Mouse (Mus musculus): ENCODE results near the gene Dnajc1. TPM values are rescaled to one million over a fixed set of nuclear protein-coding genes. Genes with fewer than 3 reads are reported as not detected.

Dnajc1 gene
- total and polyA plus RNA-seq, 2 experiments from 2014 or later, result 15.2 to 20.2 TPM

- H3K4me1 ChIP-seq (ENCODE audit: control insufficient read depth, insufficient read depth), result no peaks in the 10 kb centered on the region
- ATAC-seq (ENCODE audit: insufficient read depth, low read depth) (no peak), DNase-seq (ENCODE audit: low spot score) (no peak)
- H3K36me3 ChIP-seq (replicated peaks; ENCODE audit: control insufficient read depth, insufficient read depth, low read length), result peaks cover 15% of the 10 kb centered on the region
- H3K9ac ChIP-seq (replicated peaks; ENCODE audit: low read depth, low read length), result no peak overlapping the region
- WGBS, result 96% methylated on average over 6 of the region's 6 CpGs
- H3K27me3 ChIP-seq (ENCODE audit: control insufficient read depth, insufficient read depth, low read length), result no peaks in the 10 kb centered on the region
- H3K27ac ChIP-seq (ENCODE audit: low read depth), result no peak overlapping the region
- no peaks in the 10 kb centered on the region for H3K9me3 ChIP-seq (replicated peaks; ENCODE audit: control insufficient read depth, low read length)
- H3K4me3 ChIP-seq (ENCODE audit: low read depth, low read length), result no peak overlapping the region
- no peak overlapping the region for H3K4me2 ChIP-seq (ENCODE audit: low read depth, low read length)
- TF ChIP-seq CTCF (IDR thresholded peaks at IDR 0.05; ENCODE audit: low read depth), result no peak
- TF ChIP-seq EP300 (IDR thresholded peaks at IDR 0.05; ENCODE audit: low read depth), result no peak
Measured at GRCm38 (mm10) chr2:18285175-18285574, 107.5 kb downstream of the Dnajc1 start.

- no peak for ATAC-seq (ENCODE audit: insufficient read depth, low read depth)
- Histone ChIP-seq H3K4me3 (ENCODE audit: low read depth, low read length) (no peak overlapping the region), H3K27ac (ENCODE audit: low read depth) (no peak overlapping the region), H3K27me3 (ENCODE audit: control insufficient read depth, insufficient read depth, low read length) (no peaks in the 10 kb centered on the region), H3K9ac (replicated peaks; ENCODE audit: low read depth, low read length) (no peak overlapping the region), H3K4me2 (ENCODE audit: low read depth, low read length) (no peak overlapping the region), H3K36me3 (replicated peaks; ENCODE audit: control insufficient read depth, insufficient read depth, low read length) (0 out of 2 replicates have a peak, but pooled peaks cover 8% of the 10 kb centered on the region), H3K4me1 (ENCODE audit: control insufficient read depth, insufficient read depth) (no peaks in the 10 kb centered on the region), H3K9me3 (replicated peaks; ENCODE audit: control insufficient read depth, low read length) (no peaks in the 10 kb centered on the region)
- DNase-seq (ENCODE audit: low spot score), result no peak
- 100% methylated on average over 1 of the region's 1 CpGs for WGBS
- no peak for TF ChIP-seq EP300 (IDR thresholded peaks at IDR 0.05; ENCODE audit: low read depth)
- no peak for TF ChIP-seq CTCF (IDR thresholded peaks at IDR 0.05; ENCODE audit: low read depth)
Measured at GRCm38 (mm10) chr2:18265736-18266135, 126.9 kb downstream of the Dnajc1 start.

DNA sequence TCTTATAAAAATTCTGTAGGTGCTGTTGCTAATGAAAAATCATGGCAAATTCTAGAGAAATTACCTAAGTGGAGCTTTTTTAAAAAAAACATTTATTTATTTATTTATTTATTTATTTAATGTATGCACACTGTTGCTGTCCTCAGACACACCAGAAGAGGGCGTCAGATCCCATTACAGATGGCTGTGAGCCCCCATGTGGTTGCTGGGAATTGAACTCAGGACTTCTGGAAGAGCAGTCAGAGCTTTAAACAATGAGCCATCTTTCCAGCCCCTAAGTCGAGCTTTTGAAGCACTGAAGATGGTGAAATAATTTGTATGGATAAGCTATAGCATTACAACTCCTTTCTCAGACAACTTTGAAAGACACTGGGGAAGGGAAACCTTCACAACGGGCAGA is 128.1 kb downstream of the Dnajc1 start:
- TF ChIP-seq CTCF (IDR thresholded peaks at IDR 0.05; ENCODE audit: low read depth) (no peak), EP300 (IDR thresholded peaks at IDR 0.05; ENCODE audit: low read depth) (no peak)
- H3K27ac ChIP-seq (ENCODE audit: low read depth), result no peak overlapping the region
- no peaks in the 10 kb centered on the region for H3K4me1 ChIP-seq (ENCODE audit: control insufficient read depth, insufficient read depth)
- 0 out of 2 replicates have a peak, but pooled peaks cover 8% of the 10 kb centered on the region for H3K36me3 ChIP-seq (replicated peaks; ENCODE audit: control insufficient read depth, insufficient read depth, low read length)
- no peak for DNase-seq (ENCODE audit: low spot score)
- no peak overlapping the region for H3K4me3 ChIP-seq (ENCODE audit: low read depth, low read length)
- 82% methylated on average over 3 of the region's 3 CpGs for WGBS
- no peaks in the 10 kb centered on the region for H3K27me3 ChIP-seq (ENCODE audit: control insufficient read depth, insufficient read depth, low read length)
- H3K4me2 ChIP-seq (ENCODE audit: low read depth, low read length), result no peak overlapping the region
- H3K9me3 ChIP-seq (replicated peaks; ENCODE audit: control insufficient read depth, low read length), result no peaks in the 10 kb centered on the region
- ATAC-seq (ENCODE audit: insufficient read depth, low read depth), result no peak
- no peak overlapping the region for H3K9ac ChIP-seq (replicated peaks; ENCODE audit: low read depth, low read length)

DNA sequence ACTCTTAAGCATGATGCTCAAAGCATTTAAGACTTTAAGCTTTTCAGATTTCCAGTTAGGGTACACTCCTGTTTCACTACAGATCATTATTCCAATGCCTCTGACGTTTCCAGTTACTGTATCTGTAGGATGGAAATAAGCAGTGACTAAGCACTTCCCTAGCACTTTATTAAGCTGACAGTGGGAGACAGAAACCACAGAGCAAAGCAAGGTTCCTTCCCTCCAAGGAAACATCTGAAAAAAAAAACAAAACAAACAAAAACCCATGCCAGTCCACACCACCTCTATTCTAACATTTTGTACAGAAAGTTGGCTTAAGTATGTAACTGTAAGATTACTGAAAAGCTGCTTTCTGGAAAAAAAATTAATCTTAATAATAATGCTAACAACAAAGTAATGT is 130.3 kb downstream of the Dnajc1 start:
- WGBS, result 14% methylated on average over 1 of the region's 1 CpGs

DNA sequence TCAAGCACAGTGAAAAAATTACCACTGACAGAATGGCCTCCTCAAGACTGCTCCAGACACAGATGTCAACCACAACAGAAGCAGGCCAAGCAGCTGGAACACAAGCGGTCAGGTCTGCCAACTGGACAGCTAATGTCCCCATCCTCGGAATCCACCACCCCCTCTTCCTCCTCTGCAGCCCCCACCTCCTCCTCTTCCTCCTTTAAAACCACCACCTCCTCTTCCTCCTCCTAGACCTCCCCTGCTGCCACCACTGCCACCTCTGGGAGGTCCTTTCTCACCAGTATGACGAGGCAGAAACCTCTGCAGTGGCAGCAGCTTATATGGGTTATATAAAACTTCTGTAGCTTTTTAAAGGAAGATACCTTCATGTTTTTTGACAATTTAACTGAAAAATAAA is 143.4 kb downstream of the Dnajc1 start:
- Histone ChIP-seq H3K4me2 (ENCODE audit: low read depth, low read length) (no peak overlapping the region), H3K9ac (replicated peaks; ENCODE audit: low read depth, low read length) (no peak overlapping the region), H3K4me3 (ENCODE audit: low read depth, low read length) (no peak overlapping the region), H3K27me3 (ENCODE audit: control insufficient read depth, insufficient read depth, low read length) (no peaks in the 10 kb centered on the region), H3K9me3 (replicated peaks; ENCODE audit: control insufficient read depth, low read length) (no peaks in the 10 kb centered on the region), H3K27ac (ENCODE audit: low read depth) (no peak overlapping the region), H3K4me1 (ENCODE audit: control insufficient read depth, insufficient read depth) (no peaks in the 10 kb centered on the region), H3K36me3 (replicated peaks; ENCODE audit: control insufficient read depth, insufficient read depth, low read length) (peaks cover 7% of the 10 kb centered on the region)
- TF ChIP-seq CTCF (IDR thresholded peaks at IDR 0.05; ENCODE audit: low read depth) (no peak), EP300 (IDR thresholded peaks at IDR 0.05; ENCODE audit: low read depth) (no peak)
- WGBS, result 80% methylated on average over 3 of the region's 3 CpGs
- no peak for ATAC-seq (ENCODE audit: insufficient read depth, low read depth)
- no peak for DNase-seq (ENCODE audit: low spot score)

More for the DNA sequence above, 130.3 kb downstream of the Dnajc1 start:
- Histone ChIP-seq H3K9ac (replicated peaks; ENCODE audit: low read depth, low read length) (no peak overlapping the region), H3K27ac (ENCODE audit: low read depth) (no peak overlapping the region), H3K27me3 (ENCODE audit: control insufficient read depth, insufficient read depth, low read length) (no peaks in the 10 kb centered on the region), H3K36me3 (replicated peaks; ENCODE audit: control insufficient read depth, insufficient read depth, low read length) (0 out of 2 replicates have a peak, but pooled peaks cover 8% of the 10 kb centered on the region), H3K4me2 (ENCODE audit: low read depth, low read length) (no peak overlapping the region), H3K9me3 (replicated peaks; ENCODE audit: control insufficient read depth, low read length) (no peaks in the 10 kb centered on the region), H3K4me1 (ENCODE audit: control insufficient read depth, insufficient read depth) (no peaks in the 10 kb centered on the region), H3K4me3 (ENCODE audit: low read depth, low read length) (no peak overlapping the region)
- no peak for DNase-seq (ENCODE audit: low spot score)
- TF ChIP-seq EP300 (IDR thresholded peaks at IDR 0.05; ENCODE audit: low read depth) (no peak), CTCF (IDR thresholded peaks at IDR 0.05; ENCODE audit: low read depth) (no peak)
- no peak for ATAC-seq (ENCODE audit: insufficient read depth, low read depth)

DNA sequence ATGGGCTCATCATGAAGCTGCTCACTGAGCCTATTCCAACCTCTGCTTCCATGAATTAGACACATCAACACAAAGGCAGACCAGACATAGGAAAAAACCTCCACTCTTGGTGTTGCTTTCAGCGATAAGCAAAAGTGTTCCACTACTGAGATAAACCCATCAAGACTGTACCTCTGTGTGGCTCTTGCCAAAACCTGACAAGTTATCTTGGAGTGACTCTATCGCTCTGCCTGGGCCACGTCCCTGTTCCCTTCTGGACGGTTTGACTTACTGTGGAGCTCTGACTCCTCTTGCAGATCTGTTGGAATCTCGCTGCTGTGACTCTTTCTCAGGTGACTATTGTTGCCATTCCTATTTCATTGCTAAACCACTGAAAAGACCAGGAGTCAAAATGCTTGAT is 157.1 kb downstream of the Dnajc1 start:
- Histone ChIP-seq H3K9me3 (replicated peaks; ENCODE audit: control insufficient read depth, low read length) (no peaks in the 10 kb centered on the region), H3K27me3 (ENCODE audit: control insufficient read depth, insufficient read depth, low read length) (no peaks in the 10 kb centered on the region), H3K36me3 (replicated peaks; ENCODE audit: control insufficient read depth, insufficient read depth, low read length) (no peaks in the 10 kb centered on the region; the same call in 1 of the 2 replicates), H3K4me1 (ENCODE audit: control insufficient read depth, insufficient read depth) (no peaks in the 10 kb centered on the region), H3K27ac (ENCODE audit: low read depth) (no peak overlapping the region), H3K4me3 (ENCODE audit: low read depth, low read length) (no peak overlapping the region), H3K4me2 (ENCODE audit: low read depth, low read length) (no peak overlapping the region), H3K9ac (replicated peaks; ENCODE audit: low read depth, low read length) (no peak overlapping the region)
- TF ChIP-seq CTCF (IDR thresholded peaks at IDR 0.05; ENCODE audit: low read depth), result no peak
- TF ChIP-seq EP300 (IDR thresholded peaks at IDR 0.05; ENCODE audit: low read depth), result no peak
- ATAC-seq (ENCODE audit: insufficient read depth, low read depth) (no peak), DNase-seq (ENCODE audit: low spot score) (no peak)
- WGBS, result 34% methylated on average over 5 of the region's 5 CpGs
